Mouse (Mus musculus) heart, adult 11 months (tissue): ENCODE measurements around the gene Il4i1.

ENCODE experiments used
- DNase-seq: peaks from one replicate; pipeline ENCODE4 v3.0.0; 2022

Il4i1 gene

DNA sequence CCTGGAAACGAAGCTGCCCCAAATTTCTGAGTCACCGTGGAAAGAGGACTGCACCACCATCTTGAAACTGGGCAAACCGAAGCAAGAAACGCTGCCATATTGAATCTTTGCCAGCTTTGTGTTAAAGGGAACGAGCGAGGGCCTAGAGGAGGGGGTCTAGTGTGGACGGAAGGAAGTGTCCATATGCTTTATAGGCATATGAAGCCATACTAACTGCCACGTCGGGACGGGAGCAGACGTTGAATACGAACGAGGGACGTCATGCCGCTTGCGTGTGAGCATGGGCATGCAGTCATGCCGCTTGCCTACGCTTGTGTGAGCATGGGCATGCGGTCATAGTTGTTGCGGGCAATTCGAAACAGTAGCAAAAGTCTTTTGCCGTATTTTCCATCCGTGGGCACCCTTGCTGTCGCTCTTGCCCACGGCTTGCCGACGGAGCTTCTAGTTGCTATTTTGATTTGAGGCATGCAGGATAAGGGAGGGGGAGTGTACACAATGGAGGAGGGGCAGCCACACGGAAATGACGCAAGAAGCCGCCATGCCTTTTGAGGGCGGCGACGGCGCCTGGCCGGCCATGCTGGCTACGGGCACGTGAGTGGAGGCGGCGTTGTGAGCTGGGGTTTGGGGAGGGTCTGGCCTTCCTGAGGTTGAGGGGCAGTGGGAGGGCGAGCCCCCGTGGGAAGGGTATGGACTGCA lies 33.4 kb downstream of the Il4i1 start:
- DNase-seq = peak; percentile 99

- peak; percentile 98 for DNase-seq
Observed at GRCm38 (mm10) chr7:44850146-44850545, 34.0 kb downstream of the Il4i1 start.

GRCm38 (mm10) chr7:44850789-44851624 lies 34.8 kb downstream of the Il4i1 start:
- peak; percentile 95 for DNase-seq

DNA sequence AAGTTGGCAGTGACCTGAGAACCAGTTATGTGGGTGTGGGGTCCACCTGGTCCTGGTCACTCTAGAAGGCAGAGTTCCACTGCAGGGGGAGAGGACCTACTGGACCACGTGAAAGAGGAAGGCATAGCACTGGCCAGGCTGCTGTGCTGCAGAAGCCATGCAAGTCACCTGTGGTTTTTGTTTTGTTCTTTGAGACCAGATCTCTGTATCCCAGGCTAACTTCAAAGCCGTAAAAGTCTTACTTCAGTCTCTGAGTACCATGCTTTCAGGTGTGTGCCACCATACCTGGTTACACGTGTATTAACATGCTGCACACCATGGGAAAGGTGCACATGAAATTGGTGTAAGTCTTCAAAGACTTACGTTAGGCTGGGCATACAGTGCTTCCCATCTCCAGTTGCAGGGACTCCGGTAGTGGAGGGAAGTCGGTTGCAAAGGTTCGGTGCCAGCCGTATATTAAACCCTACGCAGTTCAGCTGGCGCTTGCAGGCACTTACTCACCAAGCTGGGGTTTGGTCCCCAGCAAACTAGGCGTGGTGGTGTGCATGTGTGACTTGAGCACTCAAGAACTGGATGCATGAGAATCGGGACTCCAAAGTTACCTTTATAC lies 35.5 kb downstream of the Il4i1 start:
- DNase-seq = no peak

DNA sequence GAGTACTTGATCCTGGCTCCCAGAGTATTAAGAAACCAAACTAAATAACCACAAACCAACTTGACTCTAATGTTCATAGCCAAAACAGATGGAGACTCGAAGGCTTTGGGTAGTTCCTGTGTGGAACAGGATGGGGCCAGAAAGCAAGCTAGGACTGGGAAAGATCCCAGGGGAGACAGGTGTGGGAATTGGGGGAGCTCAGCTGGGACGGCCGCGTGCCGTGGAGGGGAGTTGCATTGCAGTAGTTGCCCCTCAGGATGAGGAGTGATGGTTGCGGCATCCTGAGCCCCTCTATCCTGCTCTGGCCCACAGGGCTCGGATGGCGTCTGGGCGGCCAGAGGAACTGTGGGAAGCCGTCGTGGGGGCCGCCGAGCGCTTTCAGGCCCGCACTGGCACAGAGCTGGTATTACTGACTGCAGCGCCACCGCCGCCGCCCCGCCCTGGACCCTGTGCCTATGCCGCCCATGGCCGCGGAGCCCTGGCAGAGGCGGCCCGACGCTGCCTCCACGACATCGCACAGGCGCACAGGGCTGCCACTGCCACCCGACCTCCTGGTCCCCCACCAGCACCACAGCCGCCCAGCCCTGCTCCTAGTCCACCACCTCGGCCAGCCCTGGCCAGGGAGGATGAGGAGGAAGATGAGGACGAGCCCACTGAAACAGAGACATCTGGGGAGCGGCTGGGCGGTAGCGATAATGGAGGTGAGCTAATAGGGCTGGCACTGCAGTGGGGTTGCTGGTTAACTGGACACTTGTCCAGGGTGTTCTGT lies 36.3 kb downstream of the Il4i1 start:
- DNase-seq = peak; percentile 95

- peak; percentile 94 for DNase-seq
Observed at GRCm38 (mm10) chr7:44853065-44853464, 36.9 kb downstream of the Il4i1 start.

DNA sequence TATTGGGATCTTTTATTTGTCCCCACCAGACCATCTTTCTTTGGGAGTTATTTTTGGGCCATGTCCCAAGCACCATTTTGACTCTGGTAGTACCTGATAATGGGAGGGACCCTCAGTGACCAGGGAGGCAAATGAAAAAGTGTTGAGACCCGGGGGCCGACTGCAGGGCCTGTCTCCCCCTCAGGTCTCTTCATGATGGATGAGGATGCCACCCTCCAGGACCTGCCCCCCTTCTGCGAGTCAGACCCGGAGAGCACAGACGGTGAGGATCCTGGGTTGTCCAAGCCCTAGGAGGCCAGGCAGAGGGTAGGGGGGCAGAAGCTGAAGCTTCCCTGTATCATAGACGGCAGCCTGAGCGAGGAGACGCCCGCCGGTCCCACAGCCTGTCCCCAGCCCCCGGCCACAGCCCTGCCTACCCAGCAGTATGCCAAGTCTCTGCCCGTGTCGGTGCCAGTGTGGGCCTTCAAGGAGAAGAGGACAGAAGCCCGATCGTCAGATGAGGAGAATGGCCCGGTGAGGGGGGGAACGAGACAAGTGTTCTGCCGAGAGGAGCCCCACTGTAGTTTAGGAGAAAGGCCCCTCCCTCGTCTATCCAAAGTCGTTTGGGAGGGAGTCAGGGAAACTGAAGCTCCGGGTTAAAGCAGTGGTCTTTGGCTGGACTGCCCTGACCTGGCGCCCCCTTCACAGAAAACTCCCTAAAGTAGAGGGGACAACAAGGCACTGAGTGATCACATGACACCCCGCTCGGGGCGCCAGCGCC lies 37.6 kb downstream of the Il4i1 start:
- DNase-seq = peak; percentile 96

DNA sequence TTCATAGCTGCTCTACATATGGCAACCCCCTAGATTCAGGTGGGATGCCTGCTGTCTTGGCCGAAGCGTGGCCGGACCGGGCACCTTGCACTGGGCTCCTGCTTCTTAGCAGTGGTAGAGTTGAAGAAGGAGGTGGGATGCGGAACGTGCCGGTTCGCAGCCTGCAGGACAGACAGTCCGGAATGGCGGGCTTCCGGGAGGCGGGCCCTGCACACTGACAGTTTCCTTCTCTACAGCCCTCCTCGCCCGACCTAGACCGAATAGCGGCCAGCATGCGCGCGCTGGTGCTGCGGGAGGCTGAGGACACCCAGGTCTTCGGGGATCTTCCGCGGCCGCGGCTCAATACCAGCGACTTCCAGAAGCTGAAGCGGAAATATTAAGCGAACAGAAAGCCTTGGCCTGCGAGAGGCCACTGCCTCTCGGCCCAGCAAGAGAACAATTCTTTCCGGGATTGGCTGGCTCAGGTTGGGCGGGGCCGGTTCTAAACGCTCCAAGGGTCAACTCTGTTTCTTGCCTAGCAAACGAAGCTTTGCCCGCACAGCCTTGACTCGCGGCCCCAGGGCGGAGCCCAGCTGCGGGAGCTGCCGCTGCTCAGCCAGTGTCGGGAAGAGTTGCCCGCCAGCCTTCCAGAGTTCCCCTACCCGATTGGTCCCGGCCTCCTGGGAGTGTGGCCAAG lies 38.3 kb downstream of the Il4i1 start:
- DNase-seq = peak; percentile 99

DNA sequence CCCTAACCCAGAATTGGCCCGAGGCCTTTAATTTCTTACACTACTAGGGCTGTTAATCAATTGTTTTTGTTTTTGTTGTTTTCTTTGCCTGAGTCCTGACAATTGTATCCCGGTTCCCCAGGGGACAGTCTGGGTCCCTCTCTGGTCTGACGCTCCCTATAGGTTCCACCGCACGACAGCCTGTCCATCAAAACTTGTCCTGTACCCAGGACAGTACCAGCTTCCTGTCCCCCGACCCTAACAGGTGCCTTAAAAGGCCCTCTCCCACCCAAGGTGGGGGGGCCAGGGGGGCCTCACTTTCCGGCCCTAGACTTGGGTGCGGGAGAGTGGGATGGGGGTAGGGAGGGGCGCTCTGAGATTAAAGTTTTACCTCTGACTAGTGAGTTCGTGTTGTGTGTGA lies 38.8 kb downstream of the Il4i1 start:
- no peak for DNase-seq

- no peak for DNase-seq
Observed at GRCm38 (mm10) chr7:44856265-44856916, 40.2 kb downstream of the Il4i1 start.

GRCm38 (mm10) chr7:44857042-44857552 lies 40.9 kb downstream of the Il4i1 start, which contains the start of gene Pnkp:
Gene Pnkp, plus strand, starts transcription at chr7:44857139.
- peak; percentile 99 for DNase-seq

- DNase-seq = peak; percentile 96
Observed at GRCm38 (mm10) chr7:44857905-44858304, 41.7 kb downstream of the Il4i1 start.

GRCm38 (mm10) chr7:44859896-44860295 lies 43.7 kb downstream of the Il4i1 start:
- no peak for DNase-seq

- peak; percentile 96 for DNase-seq
Observed at GRCm38 (mm10) chr7:44860576-44861428, 44.6 kb downstream of the Il4i1 start.

DNA sequence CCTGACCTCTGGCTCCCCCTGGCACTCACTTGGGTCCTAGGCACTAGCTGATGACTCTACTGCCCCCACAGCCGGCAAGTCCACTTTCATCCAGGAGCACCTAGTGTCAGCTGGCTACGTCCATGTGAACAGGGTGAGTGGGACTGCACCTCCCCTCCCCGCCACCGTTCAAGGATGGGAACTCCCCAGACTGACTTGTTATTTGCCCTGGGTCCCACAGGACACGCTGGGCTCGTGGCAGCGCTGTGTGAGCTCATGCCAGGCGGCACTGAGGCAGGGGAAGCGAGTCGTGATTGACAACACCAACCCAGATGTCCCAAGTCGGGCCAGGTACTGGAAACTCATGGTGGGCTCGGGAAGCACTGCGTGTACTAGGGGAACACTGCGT lies 45.2 kb downstream of the Il4i1 start:
- DNase-seq = no peak

DNA sequence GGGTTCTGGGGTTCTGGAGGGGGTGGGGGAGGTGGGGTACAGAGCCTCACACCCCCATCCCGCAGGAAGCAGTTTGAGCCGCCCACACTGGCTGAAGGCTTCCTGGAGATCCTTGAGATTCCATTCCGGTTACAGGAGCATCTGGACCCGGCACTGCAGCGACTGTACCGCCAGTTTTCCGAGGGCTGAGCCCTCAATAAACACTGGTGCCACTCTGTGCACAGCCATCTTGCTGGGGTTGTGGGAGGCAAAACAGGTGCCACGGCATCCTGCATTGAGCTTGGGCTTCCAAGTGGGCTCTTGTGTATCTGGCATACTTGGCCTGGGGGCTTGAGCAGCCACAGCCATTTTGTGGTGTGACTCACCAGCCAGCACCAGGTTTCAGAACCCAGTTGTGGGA lies 46.2 kb downstream of the Il4i1 start:
- DNase-seq = no peak

GRCm38 (mm10) chr7:44863210-44863609 lies 47.0 kb downstream of the Il4i1 start:
- no peak for DNase-seq

GRCm38 (mm10) chr7:44863982-44864494 lies 47.9 kb downstream of the Il4i1 start:
- DNase-seq = peak; percentile 94
